Mouse (Mus musculus) urinary bladder, postnatal 25 days (tissue): ENCODE measurements around the gene Fam78a.

ENCODE experiments used
- DNase-seq: peaks from one replicate; pipeline ENCODE4 v3.0.0; 2022; ENCODE audit warnings: low spot score

Fam78a gene

DNA sequence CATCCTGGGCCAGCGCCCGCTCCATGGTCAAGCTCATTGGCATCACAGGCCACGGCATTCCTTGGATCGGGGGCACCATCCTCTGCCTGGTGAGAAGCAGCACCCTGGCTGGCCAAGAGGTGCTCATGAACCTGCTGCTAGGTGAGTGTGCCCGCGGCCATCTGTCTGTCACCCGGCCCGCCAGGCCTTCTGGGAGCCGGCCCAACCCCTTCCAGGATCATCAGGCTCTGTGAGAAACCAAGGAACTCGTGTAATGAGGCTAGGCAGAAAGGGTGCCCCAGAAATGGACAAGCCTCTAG lies 11.4 kb upstream of the Fam78a start:
- DNase-seq, result no peak

DNA sequence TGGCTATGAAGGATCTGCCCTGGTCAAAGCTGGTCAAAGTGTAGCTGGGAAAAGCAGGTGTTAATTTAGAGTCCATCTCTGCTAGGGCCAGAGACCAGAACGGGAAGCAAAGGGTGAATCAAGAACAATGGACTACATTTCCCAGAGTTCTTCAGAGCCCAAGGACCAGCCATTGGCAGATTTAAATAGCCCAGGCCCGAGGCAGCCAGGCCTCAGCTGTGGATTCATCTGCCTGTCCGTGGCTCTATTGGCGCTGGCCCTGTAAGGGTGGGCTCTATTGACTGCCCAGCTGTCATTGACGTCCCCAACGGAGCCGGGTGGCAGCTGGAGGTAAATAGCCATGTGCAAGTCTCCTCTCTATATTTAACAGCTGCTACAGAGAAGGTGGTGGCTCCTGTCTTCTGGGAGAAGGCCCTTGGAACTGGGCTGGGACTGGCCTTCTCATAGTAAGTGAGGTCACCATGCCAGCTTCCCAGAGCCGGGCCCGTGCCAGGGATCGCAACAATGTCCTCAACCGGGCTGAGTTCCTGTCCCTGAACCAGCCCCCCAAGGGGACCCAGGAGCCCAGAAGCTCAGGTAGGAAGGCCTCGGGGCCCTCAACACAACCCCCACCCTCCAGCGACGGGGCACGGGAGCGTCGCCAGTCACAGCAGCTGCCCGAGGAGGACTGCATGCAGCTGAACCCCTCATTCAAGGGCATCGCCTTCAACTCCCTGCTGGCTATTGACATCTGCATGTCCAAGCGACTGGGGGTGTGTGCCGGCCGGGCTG lies 10.9 kb upstream of the Fam78a start, which contains the start of gene Plpp7:
TSS of gene Plpp7 (plus strand) at position 178 of the 771 bp plus-strand sequence.
- peak; percentile 29 for DNase-seq

DNA sequence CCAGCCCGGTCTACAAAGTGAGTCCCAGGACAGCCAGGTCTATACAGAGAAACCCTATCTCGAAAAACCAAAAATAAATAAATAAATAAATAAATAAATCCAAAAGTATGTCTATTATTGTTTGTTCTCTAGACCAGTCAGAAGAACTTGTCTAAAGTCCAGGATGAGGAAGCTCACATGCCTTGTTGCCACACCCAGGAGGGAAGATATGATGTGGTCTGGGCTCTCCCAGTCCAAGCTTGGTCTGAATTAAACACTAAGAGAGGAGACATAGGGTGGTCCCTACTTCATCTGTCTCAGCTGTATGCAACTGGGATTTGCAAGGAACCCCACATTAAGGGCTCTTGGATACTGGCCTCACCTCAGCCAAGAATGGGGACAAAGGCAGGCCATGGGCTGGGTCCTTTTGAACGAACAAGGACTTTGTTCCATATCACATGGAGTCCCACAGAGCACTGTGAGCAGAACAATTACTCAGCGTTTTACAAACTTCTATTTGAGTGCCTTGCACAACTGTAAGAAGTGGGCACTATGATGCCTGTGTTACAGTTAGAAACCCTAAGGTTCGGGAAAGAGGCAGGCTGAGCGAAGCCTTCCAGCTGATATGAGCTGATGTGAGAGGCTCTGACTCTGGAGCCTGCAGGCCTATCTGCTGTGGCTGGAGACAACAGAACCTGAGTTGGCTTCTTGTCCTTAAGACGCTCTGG lies 9.5 kb upstream of the Fam78a start:
- DNase-seq, result no peak

- DNase-seq, result no peak
Measured at GRCm38 (mm10) chr2:32091956-32092355, 7.3 kb upstream of the Fam78a start.

DNA sequence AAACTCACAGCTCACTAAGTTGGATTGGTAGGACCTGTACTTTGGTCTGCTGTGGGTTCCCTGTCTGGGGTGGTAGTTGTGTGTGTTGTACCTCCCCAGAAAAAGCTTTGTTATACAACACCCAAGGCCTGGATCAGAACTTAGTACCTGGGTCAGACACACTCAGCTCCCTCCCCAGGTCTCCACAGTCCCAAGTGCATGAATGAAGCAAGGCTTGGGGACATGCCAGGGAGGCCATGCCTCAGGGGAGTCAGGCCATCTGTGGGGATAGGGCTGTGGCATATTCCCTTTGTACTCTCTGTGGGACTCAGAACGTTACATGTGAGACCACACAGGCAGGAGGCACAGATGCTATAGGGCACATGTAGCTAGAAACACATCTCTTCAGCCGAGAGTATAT lies 5.5 kb upstream of the Fam78a start:
- DNase-seq, result no peak

DNA sequence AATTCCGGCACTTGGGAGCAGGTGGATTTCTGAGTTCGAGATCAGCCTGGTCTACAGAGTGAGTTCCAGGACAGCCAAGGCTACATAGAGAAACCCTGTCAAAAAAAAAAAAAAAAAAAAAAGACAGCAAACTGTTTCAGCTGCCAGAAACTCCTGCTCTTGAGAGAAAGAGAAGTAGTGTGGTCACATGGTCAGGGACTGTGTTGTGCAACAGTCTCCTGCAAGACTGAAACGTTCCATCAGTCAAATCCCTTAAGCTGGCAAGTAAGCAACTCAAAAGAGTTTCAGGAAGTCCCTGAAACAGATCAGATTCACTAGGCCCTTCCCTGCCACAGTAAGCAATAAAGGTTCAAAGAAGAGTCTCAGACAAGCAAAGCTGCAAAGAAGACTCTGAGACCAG lies 4.9 kb upstream of the Fam78a start:
- no peak for DNase-seq

GRCm38 (mm10) chr2:32088372-32088981 lies 3.8 kb upstream of the Fam78a start:
- DNase-seq, result no peak

DNA sequence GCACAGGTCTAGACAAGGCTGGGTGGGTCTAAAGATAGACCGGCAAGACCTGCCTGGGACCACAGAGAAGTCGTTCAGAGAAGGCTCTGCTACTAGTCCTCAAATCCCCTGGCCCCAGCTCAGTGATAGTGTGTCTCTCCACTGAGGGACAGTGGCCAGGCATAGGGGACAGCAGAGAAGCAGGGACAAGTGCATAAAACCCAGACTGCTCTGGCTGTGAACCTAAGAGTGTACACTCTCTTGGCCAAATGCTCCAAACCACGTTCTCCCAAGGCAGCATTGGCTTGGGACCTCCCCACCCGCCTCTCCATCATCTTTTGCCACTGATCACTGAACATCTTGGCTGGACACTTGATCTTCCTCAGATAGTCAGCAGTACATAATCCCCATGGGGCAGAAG lies 2.9 kb upstream of the Fam78a start:
- no peak for DNase-seq

DNA sequence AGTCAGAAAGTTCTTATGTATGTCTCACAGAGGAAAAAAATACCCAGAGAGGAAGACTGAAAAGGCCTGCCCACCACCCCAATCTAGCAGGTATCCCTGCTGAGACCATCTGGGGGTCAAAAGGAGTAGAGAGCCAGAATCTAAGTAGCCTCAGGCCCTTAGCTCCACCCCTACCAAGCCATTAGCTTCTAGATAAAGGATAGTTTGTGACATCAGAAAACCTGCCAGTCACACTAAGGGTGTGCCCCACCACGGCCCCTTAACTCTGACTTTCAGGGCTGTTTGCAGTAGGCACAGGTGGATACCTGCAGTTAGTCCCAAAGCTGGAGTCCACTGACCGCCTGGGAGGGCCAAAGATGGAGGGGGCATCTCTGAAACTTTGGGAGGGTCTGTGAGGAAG lies 574 bp upstream of the Fam78a start:
- no peak for DNase-seq

- no peak for DNase-seq
Measured at GRCm38 (mm10) chr2:32084872-32085199, 179 bp upstream of the Fam78a start.

DNA sequence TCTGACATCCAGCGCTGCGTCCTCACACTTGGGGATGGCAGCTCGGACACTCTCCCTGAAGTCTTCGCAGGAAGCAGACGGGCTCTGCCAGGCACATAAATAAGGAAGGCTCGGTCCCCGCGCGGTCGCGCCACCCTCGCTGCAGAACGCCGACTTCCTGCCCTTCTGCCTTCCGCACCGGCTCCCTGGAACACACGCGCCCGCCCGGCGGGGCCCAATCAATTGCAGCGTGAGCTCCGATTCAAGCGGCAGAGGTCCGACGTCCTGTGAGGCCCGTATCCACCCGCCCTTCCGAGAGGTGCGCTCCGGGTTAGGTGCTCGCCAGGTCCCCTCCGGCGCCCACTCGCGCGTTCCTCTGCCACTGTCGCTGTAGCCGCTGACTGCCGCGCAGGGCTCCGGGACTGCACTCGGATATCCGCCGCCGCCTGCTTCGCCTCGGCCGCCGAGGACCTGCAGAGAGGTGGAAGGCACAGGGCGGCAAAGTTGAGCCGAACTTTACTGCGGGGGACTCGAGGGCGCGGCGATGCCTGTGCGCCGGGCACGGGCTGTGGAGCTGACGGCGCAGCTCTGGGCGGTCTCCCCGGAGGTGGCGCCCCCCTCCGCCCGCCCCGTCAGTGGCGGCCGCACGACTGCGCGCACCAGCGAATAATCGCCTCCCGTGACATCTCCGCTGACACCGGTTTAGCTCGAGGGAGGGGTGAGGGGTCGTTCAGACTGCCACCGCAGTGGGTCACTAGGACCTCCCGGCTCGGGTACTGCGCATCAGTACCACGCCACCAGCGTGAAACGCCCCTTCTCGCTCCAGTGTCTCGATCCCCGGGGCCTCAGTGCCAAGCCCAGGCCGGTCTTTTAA lies 1.3 kb downstream of the Fam78a start:
- peak; percentile 25 for DNase-seq

DNA sequence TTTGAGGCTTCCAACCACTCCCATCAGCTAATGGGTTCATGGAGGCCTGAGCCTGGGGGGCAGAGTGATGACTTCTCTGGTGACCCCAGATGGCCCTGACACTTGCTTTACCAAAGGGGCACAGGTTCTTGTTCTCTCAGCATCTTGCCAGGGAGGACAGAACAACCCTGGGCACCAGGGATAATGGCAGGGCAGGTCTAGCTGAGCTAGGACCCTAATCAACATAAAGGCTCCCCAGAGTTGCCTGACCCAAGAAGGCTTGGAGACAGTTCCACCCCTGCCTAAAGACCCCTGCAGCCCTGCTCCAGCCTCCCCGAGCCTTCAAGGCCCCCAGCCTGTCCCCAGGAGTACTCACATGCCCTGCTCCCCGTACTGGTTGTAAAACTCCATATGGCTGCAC lies 2.4 kb downstream of the Fam78a start:
- no peak for DNase-seq

- DNase-seq, result no peak
Measured at GRCm38 (mm10) chr2:32081296-32081929, 3.2 kb downstream of the Fam78a start.

DNA sequence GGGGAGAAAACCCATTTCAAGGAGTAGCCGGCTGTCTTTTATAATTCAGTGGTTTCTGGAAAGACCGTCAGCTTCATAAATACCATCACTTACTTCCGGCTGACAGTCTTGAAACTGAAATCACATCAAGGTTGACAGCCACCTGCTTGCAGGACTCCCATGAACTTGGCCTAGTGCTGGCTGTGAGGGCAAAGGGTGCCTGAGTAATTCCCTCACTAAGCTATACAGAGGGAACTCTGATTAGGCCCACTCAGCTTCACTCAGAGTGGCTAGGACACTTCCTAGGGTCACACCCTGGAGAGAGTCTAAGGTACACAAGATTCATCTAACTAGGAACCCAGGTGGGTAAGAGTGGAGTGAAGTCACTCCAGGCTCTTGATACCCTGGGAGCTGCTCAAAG lies 4.0 kb downstream of the Fam78a start:
- no peak for DNase-seq

GRCm38 (mm10) chr2:32079191-32079725 lies 5.4 kb downstream of the Fam78a start:
- no peak for DNase-seq

DNA sequence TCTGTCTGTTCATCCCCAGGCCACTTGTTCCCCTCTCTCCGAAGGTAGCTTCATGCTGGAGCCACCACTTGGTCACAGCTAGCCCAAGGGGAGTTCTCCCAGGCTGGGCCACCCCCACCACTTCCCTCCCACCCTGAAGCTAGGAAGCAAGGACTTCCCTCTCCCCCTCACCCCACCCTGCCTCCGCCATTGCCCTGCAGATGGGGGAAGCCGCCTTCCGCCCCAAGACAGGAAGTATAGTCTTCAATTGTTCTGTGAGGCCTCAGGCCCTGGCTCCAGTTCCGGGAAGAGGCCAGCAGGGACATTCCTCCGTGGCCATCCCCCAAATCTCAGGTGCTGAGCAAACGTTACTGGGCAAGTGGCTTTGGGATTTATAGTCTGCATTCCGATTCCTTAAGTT lies 6.1 kb downstream of the Fam78a start:
- DNase-seq, result no peak

GRCm38 (mm10) chr2:32077744-32078143 lies 6.9 kb downstream of the Fam78a start:
- no peak for DNase-seq

- no peak for DNase-seq
Measured at GRCm38 (mm10) chr2:32075368-32075767, 9.3 kb downstream of the Fam78a start.

GRCm38 (mm10) chr2:32074404-32074803 lies 10.3 kb downstream of the Fam78a start:
- DNase-seq, result no peak

DNA sequence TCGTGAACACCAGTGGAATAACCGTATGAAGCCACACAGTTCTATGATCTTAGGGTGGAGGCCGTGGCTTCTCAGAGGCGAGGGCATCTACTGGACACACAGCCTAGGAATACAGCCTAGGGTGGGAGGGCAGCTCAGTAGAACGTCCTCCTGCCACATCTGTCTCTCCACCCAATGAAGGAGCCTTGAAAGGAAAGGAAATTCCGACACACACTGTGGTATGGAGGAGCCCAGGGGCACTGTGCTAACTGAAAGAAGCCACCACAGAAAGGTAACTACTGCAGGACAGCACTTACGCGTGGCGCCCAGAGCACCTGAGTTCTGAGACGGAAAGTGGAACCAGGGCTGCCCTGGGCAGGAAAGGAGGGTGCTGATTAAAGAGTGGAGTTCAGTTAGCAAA lies 13.9 kb downstream of the Fam78a start:
- no peak for DNase-seq

GRCm38 (mm10) chr2:32068811-32069607 lies 15.6 kb downstream of the Fam78a start:
- DNase-seq, result no peak
